Mouse (Mus musculus): ENCODE data around the gene Tbc1d22a.

- TF ChIP-seq POLR2A (IDR thresholded peaks at IDR 0.05; ENCODE audit: borderline replicate concordance, low read depth, low read length) (no peak), CTCF (IDR thresholded peaks at IDR 0.05; ENCODE audit: low read depth, low read length) (no peak)
Observed at GRCm38 (mm10) chr15:86238076-86238475, 23.8 kb downstream of the Tbc1d22a start.

Data from bone marrow macrophage, adult 2 months (primary cell).